Mouse (Mus musculus): ENCODE data around the gene 4933415A04Rik.

GRCm38 (mm10) chr11:43551756-43552155, 35.1 kb upstream of the 4933415A04Rik start:
- no peak for TF ChIP-seq CTCF (conservative IDR thresholded peaks at IDR 0.05; ENCODE audit: low read length)
- TF ChIP-seq NANOG (IDR thresholded peaks at IDR 0.05; ENCODE audit: borderline replicate concordance, low read length) = no peak
